Mouse (Mus musculus) frontal cortex, postnatal 14 days (tissue): ENCODE results near the gene Cited4.

Experiments
- DNase-seq, 2 experiments: peaks; one replicate each; pipeline ENCODE4 v3.0.0; 2022; ENCODE audit warnings: low spot score in 2 of 2

Gene Cited4

DNA sequence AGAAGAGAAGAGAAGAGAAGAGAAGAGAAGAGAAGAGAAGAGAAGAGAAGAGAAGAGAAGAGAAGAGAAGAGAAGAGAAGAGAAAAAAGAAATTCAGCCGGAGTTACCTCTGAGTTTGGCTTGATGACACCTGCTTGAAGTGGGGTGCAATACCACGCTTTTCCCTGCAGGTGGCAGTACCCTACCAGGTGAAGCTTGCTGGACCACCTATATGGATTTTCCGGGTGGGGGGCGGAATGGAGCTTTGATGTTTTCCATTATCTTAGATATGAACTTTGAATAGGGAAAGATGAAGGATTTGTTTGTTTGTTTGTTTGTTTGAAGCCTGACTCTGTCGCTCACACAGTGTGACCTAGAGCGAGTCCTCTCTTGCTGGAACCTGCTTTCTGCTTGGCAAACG is 14.6 kb downstream of the Cited4 start:
- DNase-seq = no peak

DNA sequence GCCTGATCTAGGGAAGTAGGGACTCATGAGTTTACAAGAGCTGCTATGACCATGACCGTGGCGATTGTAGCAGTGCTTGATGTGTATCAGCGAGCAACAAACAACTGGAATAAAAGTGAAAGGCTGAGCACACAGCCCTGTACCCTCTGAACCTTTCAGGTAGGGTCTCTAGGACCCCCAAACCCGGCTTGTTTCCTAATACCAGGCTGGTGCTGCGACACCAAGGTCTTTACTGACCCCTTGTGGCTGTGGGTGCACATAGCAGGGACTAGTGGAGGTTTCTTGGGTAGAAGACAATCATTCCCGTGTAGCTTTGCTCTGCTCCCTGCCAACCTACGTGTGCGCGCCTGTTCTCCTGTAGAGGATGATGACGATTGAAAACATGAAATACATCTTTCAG is 15.8 kb downstream of the Cited4 start:
- peak in 1 of 2 experiments; percentile 59 for DNase-seq

GRCm38 (mm10) chr4:120683278-120683997 is 17.1 kb downstream of the Cited4 start:
- no peak for DNase-seq

GRCm38 (mm10) chr4:120687282-120687681 is 20.9 kb downstream of the Cited4 start:
- DNase-seq = no peak

DNA sequence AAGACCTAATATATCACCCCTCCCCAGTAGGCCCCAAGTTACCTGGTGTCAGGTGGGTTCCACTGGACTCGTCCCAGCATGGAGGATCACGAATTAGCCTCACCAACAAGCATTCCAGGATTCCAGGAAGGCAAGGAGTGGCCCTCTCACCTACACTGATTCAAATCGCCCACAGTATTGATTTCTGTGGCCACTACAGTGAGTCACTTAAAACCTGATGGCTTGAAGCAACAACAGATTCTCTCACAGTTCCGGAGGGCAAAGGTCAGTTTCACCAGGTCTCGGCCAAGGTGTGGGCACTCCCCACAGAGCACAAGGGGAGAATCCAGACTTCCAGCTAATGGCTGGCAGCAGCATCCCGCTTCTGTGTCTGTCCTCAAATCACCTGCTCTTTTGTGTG is 22.9 kb downstream of the Cited4 start:
- DNase-seq = no peak

DNA sequence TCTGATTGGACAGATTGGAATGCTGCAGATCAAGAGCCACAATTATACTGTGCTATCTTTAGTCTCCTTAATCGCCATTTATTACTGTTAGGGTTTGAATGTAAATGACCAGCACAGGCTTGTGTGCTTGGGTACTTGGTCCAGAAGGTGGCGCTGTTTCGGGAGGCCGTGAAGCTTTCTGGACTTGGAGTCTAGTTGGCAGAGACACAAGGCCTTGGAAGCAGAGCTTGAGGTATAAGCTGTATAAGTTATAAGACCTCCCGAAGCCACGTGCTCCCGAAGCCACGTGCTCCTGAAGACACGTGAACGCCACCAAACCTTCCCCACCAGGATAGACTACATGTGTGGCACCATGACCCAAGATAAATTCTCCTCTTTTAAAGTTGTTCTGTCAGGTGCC is 26.3 kb downstream of the Cited4 start:
- DNase-seq = peak in 1 of 2 experiments; percentile 49

- no peak for DNase-seq
These were observed 31.0 kb downstream of the Cited4 start for GRCm38 (mm10) chr4:120697353-120697752.

GRCm38 (mm10) chr4:120697799-120698484 is 31.6 kb downstream of the Cited4 start:
- no peak for DNase-seq

DNA sequence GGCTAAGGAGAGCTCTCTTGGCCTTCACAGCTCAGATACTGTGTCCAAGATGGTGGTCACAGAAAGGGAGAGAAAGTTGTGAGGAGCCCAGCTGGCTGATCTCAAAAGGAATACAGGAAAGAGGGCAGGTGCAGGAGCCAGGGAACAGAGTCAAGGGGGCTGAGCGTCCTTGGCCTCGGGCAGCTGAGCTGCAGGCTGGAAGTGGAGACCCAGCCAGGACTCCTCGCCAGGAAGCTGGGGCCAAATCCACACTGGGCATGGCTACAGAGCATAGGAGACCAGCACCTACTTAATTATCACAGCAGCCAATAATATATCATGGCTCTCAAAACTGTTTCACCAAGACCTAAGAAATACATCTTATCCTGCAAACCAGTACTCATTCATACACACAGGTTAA is 34.8 kb downstream of the Cited4 start:
- no peak for DNase-seq

- DNase-seq = no peak
These were observed 35.7 kb downstream of the Cited4 start for GRCm38 (mm10) chr4:120702056-120702455.

DNA sequence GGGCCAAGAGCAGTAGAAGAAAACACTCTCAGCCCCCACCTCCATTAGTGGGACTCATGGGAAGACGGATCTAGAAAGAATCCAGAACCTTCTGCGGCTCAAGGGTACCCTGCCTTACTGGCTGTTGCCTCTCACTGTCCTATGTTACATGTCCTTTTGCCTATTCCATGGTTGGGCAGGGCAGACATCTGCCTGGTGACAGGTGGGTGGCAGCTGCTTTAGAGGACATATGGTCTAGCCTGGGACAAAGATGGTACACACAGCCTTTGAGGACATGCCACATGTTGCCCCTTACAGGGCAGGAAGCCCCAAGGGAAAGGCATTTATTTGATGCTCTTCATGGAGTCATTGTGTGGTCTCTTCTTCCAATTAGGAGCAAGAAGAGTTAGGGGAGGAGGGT is 36.1 kb downstream of the Cited4 start:
- no peak for DNase-seq

DNA sequence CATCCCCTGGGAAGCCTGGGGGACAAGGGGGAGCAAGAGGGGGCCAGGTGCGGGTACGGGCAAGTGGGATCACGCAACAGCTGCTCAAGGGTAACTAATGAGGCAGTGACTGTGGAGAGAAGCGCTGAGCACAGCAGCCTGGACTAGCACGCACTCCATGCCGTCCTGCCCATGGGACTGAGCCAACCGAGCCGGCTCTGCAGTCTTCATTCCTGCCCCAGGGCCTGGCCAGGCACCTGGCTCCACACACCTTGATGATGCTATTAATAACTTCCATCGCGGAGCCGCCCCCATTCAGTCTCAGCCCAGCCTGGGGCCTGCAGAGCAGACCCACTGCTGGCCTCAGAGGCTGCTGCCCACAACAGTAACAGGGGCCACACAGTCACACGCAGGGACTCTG is 45.9 kb downstream of the Cited4 start:
- DNase-seq = no peak

GRCm38 (mm10) chr4:120713021-120713420 is 46.6 kb downstream of the Cited4 start:
- DNase-seq = no peak

DNA sequence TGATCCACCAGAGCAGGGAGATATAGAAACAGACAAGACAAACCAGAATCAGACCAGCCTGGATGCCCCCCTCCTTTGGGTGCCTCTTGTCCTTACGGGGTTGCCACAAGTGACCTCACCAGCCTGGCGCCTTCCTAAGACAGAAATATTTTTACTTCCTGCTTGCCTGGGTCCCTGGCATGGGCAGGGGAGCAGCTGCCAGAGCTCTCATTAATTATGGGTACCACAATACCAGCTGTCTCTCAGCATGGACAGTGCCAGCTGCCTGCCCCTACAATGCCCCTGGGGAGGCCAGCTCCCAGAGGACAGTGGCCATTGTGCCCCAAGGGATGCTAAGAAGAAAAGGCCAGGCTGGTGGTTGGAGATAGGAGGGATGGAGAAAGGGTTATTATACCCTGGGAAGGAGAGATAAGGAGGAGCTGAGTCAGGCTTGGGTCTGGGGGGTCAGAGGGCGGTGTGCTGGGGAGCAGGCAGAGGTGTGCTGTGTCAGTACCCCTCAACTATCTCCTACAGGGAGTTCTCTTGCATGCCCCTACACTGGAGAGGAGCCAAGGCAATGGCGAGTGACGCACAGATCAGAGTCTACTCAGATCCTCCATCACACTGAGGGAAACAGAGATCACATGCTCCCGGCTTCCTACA is 47.6 kb downstream of the Cited4 start:
- DNase-seq = no peak

DNA sequence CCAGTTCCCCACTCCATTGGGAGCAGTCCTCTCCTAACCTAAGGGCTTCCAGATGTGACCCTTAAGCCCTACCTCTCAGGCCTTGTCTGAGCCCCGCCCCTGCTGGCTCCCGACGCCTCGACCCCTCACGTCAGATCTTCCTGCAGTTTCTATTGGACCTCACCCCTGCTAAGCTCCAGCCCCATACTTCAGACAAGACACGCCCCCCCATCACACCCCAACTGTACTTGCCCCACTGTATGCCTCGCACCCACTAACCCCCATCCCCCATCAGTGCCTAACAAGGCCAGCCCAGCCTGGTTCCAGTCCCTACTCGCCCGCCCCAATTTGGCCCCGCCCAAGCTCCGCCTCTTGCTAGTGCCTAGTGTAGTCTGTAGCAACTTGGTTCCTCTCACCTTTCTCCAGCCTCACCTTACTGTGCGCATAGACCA is 49.8 kb downstream of the Cited4 start:
- peak in 1 of 2 experiments; percentile 18 for DNase-seq

GRCm38 (mm10) chr4:120716765-120717164 is 50.4 kb downstream of the Cited4 start:
- no peak for DNase-seq
